Mouse (Mus musculus): ENCODE measurements around the gene Ppp1r32.

DNA sequence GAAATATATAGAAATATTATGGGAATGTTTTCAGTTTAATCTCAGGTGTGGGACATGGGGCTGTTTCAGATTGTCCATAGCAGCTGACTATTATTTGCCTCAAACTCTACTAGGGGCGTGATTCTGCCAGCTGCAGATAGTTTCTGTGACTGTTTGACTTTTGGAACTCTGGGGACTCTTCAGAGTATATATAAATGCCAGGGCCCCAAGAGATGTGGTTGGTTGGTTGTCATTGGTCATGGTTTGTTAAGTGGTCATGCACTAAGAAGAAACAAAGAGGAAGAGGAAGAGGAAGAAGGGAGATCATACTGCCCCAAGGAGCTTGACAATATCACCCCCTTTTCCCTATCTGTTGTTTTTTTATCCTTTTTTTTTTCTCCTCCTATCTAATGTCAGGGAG, 39.2 kb upstream of the Ppp1r32 start:
- no peak for TF ChIP-seq CTCF (IDR thresholded peaks at IDR 0.05; ENCODE audit: low read depth, low read length)
- no peak for TF ChIP-seq POLR2A (IDR thresholded peaks at IDR 0.05; ENCODE audit: insufficient read depth, low read length)

All from ES-Bruce4 (cell line).